Mouse (Mus musculus): Measurements from ENCODE around the gene Plod1. TPM values are rescaled to one million over a fixed set of nuclear protein-coding genes. Genes with fewer than 3 reads are reported as not detected.

Gene Plod1
- total RNA-seq (2021): 10 to 100 TPM; 20.1 to 20.3 TPM
- long read RNA-seq, transcript Plod1-201 (19 exons, 3,243 nt): major isoform, 19 of 25 reads
- long read RNA-seq, partial matches to known transcripts: 0 of 25 reads
- long read RNA-seq, other reads (novel, unspliced or antisense): 6 of 25 reads

DNA sequence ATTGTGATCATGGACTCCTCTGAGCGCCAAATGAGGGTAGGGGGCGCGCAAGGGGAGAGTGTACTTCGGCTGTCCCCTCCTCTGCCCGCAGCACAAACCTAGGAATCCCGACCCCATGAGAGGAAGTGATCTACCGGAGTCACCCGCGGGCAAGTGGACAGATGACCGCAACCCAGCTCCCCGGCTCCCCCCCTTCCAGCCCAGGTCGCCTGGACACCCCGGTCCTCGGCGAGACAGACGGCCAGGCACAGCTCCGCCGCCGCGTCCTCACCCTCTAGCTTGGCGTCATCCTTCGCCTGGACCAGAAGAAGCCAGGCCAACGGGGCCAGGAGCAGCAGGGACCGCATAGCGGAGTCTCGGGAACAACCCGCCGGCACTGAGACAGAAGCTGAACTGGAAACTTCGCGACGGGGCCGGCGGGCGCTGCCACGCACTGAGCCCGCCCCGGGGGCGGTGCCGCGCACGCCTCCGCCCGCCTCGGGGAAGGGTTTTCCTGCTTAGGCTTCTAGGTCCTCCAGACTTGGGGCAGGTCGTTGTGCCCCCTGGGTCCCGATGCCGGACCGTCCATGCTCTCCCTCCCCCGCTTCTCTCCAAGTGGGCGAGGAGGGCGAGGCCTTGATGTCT lies at the start of gene Plod1:
TSS of gene Plod1 (minus strand) at position 437 of the 624 bp plus-strand sequence.
- DNase-seq (ENCODE audit: low spot score in 2 of 2): peak; percentile 70 to 82

DNA sequence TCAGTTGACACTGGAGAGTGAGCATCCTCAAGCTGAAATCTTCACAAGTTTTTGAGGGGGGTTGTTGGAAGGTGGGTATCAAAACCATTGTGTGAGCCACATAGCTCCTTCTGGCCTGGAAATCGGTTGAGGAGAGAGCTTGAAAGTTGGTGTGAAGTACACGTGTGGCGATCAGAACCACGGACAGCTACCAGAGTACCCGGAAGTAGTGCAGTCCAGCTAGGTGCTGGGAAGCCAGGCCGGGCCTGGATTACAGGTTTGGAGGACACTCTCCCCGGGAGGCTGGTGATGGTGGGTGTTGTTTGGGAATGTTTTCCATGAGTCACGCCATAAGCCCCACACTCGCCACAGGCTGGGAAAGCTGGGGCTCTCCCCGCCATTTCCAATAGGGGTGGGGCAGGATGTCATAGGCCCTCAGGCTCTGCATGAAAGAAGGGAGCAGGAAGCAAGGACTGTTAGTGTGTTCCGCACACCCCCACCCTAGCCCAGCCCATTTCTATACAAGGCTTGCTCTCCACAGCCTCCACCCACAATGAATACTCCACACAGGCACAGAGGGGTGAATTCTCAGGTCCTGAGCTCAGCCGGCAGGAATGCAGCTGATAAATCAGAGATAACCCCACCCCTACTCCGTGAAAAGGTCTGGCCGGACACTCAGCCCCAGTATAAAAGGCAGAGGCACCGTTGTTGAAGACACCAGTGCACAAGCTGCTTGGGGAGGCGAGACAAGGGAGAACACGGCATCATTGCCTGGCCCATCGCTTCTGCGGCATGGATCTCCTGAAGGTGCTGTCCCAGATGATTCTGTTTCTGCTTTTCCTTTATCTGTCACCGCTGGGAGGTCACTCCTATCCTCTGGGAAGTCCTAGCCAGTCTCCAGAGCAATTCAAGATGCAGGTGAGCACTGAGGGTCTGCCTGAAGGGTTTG lies 48.9 kb upstream of the Plod1 start, which contains the start of gene Nppb:
TSS of gene Nppb (plus strand) at position 584 of the 928 bp plus-strand sequence.
- no peak for DNase-seq (ENCODE audit: low spot score in 2 of 2)

- no peak for DNase-seq (ENCODE audit: low spot score in 2 of 2)
Observed at GRCm38 (mm10) chr4:147979441-147979860, 42.9 kb upstream of the Plod1 start.

DNA sequence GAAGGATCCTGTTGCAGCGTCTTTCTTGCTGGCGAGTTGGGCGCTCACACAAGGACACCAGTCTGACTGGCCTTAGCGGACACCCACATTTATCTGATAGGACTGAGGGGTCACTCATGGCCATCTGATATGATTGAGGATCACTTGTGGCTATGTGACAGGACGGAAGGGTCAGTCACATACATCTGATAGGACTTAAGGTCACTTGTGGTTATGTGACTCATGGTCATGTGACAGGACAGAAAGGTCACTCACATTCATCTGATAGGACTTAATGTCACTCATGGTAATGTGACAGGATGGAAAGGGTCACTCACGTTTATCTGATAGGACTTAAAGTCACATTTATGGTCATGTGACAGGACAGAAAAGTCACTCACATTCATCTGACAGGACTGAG lies 41.8 kb upstream of the Plod1 start:
- DNase-seq (ENCODE audit: low spot score in 2 of 2): no peak

GRCm38 (mm10) chr4:147977726-147978125 lies 41.2 kb upstream of the Plod1 start:
- no peak for DNase-seq (ENCODE audit: low spot score in 2 of 2)

DNA sequence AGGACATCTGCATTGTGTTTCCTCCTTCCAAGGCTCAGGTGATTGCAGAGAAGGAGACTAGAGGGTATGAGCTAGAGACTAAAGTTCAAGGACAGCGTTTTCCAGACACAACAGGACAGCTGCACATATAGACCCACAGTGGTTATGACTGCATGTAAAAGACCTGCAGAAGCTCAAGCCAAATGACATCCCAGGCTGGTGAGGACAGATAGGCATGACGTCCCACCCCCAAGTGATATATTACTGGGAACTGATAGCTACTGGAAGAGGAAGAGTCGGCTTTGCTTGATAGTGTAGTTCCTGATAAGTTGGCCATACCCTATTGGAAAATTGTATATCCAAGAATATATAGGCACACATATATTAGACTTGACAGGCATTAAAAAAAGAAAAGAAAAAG lies 39.7 kb upstream of the Plod1 start:
- DNase-seq (ENCODE audit: low spot score in 2 of 2): no peak

DNA sequence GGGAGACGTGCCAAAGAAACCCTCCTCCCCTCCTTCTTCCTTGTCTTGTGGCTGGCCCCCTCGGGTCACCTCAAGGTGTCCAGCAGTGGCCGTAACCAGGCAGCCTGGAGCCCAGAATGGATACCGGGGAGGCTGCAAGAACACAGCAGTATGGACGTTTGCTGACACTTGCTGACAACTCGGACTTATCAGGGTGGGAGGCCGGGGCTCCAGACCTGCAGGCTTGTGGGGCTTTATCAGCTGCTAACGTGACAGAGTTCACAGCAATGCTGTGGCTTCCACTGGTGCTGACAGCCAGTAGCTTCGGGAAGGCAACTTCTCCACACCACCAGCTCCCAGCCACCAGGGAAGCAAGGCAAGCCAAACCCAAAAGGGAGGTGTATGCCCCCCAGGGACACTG lies 32.8 kb upstream of the Plod1 start:
- no peak for DNase-seq (ENCODE audit: low spot score in 2 of 2)

DNA sequence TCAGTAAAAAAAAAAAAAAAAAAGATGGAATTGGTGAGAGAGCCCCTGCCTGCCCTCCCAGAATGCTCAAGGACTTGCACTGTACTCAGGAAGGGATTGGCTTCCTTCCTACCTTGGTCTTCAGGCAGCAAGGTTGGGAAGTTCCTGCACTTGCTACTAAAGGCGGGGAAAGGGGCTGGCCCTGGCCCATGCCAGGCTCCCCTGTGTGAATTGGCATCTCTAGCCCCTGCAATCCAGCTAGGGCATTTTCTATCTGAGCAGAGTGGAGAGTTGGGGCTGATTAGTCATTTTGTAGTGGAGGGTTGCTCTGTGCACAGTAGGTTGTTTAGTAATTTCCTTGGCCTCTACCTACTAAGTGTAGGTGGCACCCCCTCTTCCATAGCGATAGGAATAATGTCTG lies 32.2 kb upstream of the Plod1 start:
- no peak for DNase-seq (ENCODE audit: low spot score in 2 of 2)

- no peak for DNase-seq (ENCODE audit: low spot score in 2 of 2)
Observed at GRCm38 (mm10) chr4:147965712-147966111, 29.1 kb upstream of the Plod1 start.

GRCm38 (mm10) chr4:147963623-147964022 lies 27.1 kb upstream of the Plod1 start:
- no peak for DNase-seq (ENCODE audit: low spot score in 2 of 2)

DNA sequence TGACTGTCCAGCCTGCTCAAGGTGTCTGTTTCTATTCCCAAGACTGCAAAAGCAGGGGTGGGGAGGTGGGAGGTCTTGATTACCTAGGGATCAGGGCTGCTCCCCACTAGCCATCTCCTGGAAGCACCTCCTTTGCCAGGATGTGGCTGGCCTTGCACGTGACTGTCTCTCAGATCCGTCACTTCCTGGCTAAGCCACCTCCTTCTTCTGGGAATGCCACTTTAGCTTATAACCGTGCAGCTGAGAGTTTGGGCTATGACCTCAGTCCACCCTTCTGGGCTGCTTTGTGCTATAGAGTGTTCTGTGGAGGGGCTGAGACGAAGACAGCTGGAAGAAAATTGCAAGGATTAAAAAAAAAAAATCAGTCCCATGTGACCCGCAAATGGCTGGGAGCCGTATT lies 26.2 kb upstream of the Plod1 start:
- DNase-seq (ENCODE audit: low spot score in 2 of 2): no peak

DNA sequence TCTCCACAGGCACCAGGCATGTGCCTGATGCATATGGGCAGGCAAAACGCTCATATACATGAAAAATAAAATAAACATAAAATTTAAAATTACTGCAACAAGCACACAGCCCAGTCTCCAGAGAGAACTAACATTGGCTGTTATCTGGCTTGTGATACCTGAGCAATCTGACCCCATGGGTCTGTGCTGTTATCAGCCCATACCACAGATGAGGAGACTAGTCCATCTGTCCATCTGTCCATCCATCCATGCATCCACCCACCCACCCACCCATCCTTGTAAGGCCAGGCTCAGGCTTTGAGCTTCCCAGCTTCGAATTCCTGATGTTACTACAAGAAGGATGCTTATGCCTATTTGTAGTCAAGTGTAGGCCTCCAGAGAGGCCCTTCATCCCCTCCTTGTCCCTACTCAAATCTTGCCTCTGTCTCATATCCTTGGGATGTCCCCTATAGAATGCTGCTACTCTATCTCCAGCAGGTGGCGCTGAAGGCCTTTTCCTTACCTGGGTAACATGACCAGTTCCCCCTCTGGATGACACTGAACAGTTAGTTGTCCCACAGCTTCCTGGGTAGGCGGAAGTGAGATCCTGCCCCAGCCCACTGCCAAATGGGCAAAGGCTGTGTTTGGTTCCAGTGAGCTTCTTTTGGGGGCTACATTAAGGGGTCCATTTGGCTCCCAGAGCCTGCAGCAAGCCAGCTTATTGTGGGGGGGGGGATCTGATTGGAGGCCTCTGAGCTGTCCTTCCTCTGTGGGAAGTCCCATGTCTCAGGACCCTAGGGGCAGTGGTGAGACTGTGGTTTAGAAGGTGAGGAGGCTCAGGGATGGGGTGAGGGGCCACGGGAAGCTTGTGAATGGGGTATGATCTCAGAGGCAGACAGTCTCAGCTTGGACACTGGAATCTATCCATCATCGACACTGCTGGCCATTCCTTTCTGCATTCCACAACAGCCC lies 23.6 kb upstream of the Plod1 start:
- peak in 1 of 2 experiments; percentile 69 for DNase-seq (ENCODE audit: low spot score in 2 of 2)

DNA sequence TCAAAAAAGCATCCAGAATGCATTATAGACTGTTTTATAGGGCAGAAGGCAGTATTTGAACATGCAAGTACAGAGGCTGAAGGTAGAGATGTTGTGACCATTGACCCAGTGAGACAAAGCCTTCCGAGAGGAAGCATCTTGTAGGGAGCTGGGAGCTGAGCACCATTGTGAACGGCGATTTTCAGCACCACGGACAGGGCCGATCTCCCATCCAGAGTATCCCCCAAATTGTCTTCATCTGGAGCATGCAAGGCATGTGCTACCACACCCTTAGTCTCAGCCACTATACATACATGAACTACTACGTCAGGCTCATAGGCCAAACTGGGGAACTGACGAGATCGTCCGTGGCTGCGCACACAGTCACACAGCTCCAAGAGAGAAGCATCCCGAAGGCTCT lies 20.6 kb upstream of the Plod1 start:
- no peak for DNase-seq (ENCODE audit: low spot score in 2 of 2)

- DNase-seq (ENCODE audit: low spot score in 2 of 2): peak in 1 of 2 experiments; percentile 60
Observed at GRCm38 (mm10) chr4:147953590-147953989, 17.0 kb upstream of the Plod1 start.

- DNase-seq (ENCODE audit: low spot score in 2 of 2): no peak
Observed at GRCm38 (mm10) chr4:147947511-147947910, 10.9 kb upstream of the Plod1 start.

- DNase-seq (ENCODE audit: low spot score in 2 of 2): no peak
Observed at GRCm38 (mm10) chr4:147943005-147943404, 6.4 kb upstream of the Plod1 start.

- no peak for DNase-seq (ENCODE audit: low spot score in 2 of 2)
Observed at GRCm38 (mm10) chr4:147941045-147942020, 4.8 kb upstream of the Plod1 start.

DNA sequence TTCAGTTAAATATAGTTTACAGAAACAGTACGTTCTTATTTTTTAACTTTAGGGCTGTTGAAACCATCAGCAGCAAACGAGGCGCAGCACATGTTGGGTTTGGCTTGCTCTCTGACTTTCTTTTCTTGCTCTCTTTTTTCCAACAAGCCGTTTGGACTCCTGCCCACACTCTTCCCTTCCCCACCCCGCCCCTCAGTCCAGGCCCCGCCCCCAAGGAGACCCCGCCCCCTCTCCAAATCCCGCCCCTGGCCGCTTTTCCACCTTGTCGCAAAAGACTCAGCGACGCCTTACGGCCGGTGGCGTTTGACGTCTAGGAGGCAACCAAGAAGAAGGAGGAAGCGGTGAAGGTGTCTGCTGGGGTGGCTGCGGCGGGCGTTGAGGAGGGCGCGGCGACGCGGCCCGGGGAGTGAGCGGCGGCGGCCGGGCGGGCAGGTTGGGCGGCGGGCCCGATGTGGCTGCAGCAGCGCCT lies 4.0 kb upstream of the Plod1 start, which contains the start of gene 2510039O18Rik:
TSS of gene 2510039O18Rik (plus strand) at position 320 of the 469 bp plus-strand sequence.
- peak; percentile 68 to 90 for DNase-seq (ENCODE audit: low spot score in 2 of 2)

- DNase-seq (ENCODE audit: low spot score in 2 of 2): peak in 1 of 2 experiments; percentile 59
Observed at GRCm38 (mm10) chr4:147940111-147940510, 3.5 kb upstream of the Plod1 start.

Measured in layer of hippocampus, adult 18-20 months (tissue).